Mouse (Mus musculus) cerebellum, adult 8-10 months (tissue): ENCODE data around the gene Ccl20.

Experiments used
- DNase-seq: peaks from one replicate; pipeline ENCODE4 v3.0.0; 2022

Ccl20 gene

GRCm38 (mm10) chr1:83116447-83117137 is at the start of gene Ccl20:
Ccl20 (plus strand) TSS chr1:83116766.
- no peak for DNase-seq

DNA sequence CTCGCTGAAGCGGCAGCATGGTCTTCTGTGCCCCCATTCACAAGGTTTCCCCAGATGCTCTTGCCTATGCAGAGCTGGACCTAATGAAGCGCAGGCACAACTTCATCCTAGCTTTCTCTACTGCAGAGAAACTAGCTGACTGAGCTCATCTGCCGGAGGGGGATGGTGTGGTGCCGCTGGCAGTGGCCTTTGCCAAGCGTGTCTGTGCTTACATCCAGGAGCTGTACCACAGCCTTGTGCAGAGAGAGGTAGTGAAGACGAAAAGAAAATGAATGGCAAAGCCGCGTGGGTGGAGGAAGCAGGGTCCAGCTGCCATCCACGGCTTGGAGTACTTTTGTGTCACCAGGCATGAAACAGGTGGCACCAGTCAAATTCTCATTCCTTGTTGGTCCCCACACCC is 49.4 kb upstream of the Ccl20 start:
- DNase-seq = no peak

- no peak for DNase-seq
These were observed 40.9 kb upstream of the Ccl20 start for GRCm38 (mm10) chr1:83075526-83076189.

DNA sequence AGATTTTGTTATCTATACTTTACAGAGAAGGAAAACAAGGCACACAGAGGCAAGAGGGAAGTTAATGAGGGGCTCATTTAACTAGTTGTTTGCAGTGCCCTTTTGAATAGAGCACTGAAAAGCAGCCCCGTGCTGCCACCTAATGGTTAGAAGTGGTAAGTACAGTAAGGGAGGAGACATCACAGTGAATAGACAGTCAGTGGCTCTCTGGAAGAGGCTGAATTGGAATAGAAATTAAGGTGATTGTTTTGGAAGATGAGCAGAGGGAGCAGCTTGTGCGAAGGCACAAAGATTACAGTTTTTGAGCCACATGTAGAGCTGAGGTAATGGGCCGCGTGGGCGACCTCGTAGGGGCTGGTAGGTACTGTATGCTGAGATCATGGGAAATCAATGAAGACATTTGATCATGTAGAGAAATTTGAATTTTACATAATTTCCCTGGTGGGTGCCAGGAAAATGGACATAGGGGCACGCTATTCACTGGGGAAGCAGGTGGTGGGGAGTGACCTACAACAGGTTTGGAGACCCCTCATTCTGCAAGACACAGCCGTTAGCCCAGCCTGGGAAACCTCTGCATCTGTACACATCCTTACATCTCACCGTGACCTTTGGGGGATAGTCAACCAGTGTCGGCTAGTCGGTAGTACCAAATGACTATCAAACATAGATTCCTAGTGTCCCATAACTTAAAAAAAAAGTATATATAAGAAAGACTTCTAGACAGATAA is 40.2 kb upstream of the Ccl20 start:
- DNase-seq = no peak

GRCm38 (mm10) chr1:83077016-83077415 is 39.5 kb upstream of the Ccl20 start:
- no peak for DNase-seq

DNA sequence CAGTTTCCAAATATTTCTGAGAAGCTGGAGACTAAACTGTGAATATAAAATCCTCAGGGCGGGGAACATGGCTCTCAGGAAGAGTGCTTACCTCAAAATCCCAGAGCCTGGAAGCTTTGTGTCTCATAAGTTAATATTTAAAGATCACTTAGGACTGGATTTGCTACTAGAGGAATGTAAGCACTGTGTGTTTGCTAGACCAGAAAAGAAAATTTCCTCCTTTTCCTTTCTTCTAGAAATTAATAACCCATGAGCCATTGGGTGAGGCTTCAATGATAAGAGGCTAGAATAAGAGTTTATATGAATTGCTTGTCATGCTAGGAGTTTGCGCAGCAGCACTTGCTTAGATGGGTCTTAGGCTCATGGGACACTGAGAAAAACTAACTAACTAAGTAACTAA is 31.8 kb upstream of the Ccl20 start:
- no peak for DNase-seq

- DNase-seq = no peak
These were observed 25.3 kb upstream of the Ccl20 start for GRCm38 (mm10) chr1:83091268-83091667.

GRCm38 (mm10) chr1:83096935-83097334 is 19.6 kb upstream of the Ccl20 start:
- no peak for DNase-seq

- no peak for DNase-seq
These were observed 17.4 kb upstream of the Ccl20 start for GRCm38 (mm10) chr1:83099160-83099559.

DNA sequence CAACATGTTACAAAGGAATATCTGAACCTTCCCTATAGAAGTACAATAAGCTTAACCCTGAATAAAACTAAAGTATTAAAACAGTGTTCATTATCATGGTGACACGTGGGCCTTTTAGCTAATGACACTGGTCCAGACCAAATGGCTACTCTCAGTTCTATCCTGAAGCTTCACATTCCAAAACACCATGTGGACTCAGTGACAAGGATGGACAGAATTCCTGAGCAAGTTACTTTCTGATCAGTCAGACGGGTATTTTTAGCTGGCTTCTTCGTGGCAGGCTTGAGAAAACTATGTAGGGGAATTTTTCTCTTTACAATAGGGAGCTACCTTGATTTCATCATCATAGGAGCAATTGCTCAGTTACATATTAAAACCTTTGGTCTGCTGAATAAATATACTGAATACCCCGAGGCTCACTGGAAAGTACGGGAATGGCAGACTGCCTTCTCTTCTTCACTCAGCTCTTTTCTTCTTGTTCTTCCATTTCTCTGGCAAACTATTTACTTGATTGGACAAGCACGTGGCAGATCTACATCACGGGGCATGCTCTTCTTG is 16.9 kb upstream of the Ccl20 start:
- no peak for DNase-seq

DNA sequence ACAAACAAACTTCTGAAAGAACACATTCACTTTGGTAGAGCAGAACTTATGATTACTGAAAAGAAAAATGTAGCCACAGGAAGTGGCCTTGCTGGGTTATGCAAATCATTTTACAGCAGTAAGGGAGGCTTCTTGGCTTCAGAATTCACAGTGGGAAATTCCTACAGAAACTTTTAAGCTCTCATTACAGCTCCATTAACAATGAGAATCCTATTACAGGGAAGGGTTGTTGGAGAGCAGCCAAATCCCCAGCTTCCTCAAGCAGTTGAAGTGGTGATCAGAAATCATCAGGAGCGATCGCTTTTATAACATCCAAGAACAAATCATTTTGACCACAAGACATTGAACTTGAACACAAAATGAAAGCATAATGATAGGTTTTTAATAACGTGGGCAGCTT is 14.7 kb upstream of the Ccl20 start:
- no peak for DNase-seq

DNA sequence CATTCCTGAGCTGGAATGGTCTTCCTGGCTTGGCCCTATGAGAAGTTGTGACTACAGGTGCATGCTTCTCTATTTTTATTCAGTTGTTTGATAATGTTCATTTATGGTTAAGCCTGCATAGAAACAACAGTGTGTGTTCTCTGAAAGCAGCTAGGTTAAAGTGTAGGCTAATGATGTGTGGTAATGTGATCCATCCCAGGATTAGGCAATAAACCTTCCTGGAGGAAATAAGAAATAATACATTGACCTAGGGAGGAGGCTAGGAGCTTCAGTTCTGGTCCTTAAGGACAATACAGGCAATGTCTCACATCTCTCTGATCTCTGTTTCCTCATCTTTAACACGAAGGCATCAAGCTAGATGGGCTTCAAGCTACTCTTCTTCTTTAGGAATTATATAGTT is 11.1 kb upstream of the Ccl20 start:
- DNase-seq = no peak

DNA sequence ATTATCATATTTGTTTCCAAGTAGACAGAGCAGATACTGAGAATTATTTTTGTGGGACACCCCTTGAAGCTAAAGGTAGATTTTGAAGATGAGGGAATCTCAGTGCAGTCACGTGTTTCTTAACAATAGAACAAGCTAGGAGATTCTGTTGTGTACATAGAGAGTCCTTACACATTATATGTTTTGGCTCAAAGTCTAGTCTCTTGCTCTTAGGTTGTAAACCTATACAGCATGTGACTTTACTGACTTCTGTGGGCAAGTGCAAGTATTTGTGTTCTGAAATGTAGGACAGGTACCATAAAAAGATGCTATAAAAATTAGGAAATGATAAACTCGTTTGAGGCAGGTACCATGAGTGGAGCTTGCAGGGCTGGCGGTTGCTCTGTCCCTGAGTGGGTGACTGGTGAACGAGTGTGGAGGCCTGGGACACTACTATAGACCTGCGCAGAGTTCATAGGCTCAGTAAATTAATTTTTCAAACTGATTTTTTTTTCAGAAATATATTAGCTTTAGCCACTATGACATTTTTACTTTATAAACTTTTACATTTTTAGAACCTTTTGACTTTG is 9.1 kb upstream of the Ccl20 start:
- DNase-seq = no peak

GRCm38 (mm10) chr1:83110992-83111391 is 5.6 kb upstream of the Ccl20 start:
- DNase-seq = no peak

DNA sequence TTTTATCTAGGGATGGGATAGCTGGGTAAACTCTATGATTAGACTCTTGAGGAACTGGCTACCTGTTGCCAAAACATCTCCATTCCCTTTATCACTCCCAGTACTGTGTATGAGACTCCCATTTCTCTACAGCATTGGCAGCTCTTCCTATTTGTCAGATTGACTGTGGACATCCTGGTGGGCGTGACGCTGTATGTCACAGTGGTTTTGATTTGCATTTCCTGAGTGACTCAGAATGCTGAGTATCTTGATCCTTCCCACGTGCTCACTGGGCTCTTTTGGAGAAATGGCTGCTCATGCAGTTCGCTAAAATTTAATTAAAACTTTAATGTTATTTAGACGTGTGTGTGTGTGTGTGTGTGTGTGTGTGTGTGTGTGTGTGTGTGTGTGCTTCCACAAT is 4.8 kb upstream of the Ccl20 start:
- DNase-seq = no peak

- no peak for DNase-seq
These were observed 651 bp downstream of the Ccl20 start for GRCm38 (mm10) chr1:83117217-83117616.

DNA sequence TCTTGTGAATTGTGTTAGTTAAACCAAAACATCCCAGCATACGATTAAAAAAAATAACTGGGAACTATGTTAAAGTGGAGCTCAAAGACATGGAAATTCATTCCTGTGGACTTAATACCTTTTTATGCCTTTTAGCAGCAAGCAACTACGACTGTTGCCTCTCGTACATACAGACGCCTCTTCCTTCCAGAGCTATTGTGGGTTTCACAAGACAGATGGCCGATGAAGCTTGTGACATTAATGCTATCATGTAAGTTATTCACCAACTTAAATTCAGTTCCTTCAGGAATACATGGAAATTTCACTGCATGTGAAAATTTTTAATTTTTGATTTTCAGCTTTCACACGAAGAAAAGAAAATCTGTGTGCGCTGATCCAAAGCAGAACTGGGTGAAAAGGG is 1.1 kb downstream of the Ccl20 start:
- DNase-seq = no peak

GRCm38 (mm10) chr1:83119903-83120302 is 3.3 kb downstream of the Ccl20 start:
- no peak for DNase-seq

DNA sequence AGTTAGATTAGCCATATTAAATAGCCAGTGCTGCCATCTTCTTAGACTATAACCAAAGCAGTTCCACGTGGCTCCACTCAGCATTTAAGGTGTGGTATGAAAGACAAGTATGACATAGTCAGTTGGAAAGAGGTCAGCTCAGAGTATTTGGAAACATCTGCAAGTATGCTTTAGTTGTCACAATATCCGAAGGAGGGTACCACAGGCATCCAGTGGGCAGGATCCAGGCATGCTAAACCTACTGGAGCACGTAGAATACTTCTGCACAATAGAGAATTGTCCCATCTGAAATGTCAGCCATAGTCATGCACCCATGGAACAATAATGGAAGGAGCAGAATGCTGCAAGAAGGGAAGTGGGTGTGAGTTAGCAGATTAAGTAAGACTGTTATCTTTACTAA is 3.7 kb downstream of the Ccl20 start:
- DNase-seq = no peak

DNA sequence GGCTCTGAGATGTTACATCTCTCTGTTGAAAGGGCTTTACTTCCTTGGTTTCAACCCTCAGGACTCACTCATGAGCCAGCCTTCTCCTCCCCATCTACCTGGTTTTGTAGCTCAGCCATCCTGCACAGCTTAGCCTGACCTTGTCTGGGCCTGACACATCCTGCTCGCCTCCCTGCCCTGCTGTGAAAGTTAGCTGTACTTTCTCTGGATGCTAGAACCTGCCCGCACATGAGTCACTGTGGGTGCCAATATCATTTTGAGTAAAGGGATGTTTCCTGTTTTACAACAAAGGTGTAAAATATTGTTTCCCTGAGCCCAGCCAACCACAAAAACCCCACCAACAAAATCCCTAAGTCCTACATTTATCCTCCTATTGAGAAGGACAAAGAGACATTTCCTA is 6.6 kb downstream of the Ccl20 start:
- DNase-seq = no peak

GRCm38 (mm10) chr1:83135829-83136228 is 19.3 kb downstream of the Ccl20 start:
- no peak for DNase-seq

DNA sequence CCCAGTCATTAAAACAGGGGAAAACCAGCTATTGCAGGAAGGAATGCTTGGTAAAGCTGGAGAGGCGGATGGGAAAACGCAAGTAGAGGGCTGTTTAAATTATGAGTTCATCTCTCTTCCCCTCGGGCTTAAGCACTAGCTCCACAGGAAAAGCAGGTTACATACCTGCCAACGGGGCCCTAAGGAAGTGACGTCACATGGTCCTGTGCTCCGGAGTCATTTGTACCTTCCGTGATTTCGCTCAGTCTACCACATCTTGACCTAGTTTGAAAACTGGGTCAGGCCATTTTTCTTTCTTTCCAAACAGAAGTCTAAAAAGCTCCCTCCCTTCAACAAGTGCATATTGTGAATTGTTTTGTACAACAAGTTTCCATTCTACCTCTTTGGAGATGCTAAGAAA is 21.3 kb downstream of the Ccl20 start:
- DNase-seq = no peak

GRCm38 (mm10) chr1:83138721-83139120 is 22.2 kb downstream of the Ccl20 start:
- DNase-seq = no peak

- DNase-seq = no peak
These were observed 24.9 kb downstream of the Ccl20 start for GRCm38 (mm10) chr1:83141510-83141909.
